Mouse (Mus musculus) lung, adult 2 months (tissue): ENCODE results near the gene Ccdc6.

Experiments
- CTCF ChIP-seq: fragments of 200-500 bp; IDR thresholded peaks from 2 replicates; pipeline ENCODE4 v1.5.1; 2011; ENCODE audit warnings: mild to moderate bottlenecking, low read length, control low read depth; ENCODE audit not compliant: insufficient read depth
- POLR2A ChIP-seq: fragments of 200-500 bp; IDR thresholded peaks from 2 replicates; pipeline ENCODE4 v1.6.1; 2011; ENCODE audit warnings: low read depth, mild to moderate bottlenecking, control low read depth, low read length, borderline replicate concordance; ENCODE audit errors: extremely low read depth

DNA sequence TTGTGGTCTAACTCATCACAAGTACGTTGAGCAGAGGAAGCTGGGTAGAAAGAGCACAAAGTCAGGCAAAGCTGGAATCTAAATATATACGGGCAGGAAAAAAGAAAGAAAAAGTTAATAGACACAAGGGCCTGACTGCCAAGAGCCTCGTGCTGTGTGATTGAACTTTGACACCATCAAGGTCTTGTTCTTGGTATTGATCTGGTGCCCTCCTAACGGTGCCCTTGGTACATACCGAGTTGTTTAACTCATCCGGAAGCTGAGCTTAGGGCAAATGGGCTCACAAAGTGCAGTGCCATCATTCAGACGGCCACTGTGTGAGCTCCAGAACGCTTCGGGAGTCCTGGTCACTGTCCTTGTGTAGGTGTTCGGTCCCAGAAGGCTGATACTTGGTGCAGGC lies 54.2 kb downstream of the Ccdc6 start:
- TF ChIP-seq POLR2A (no peak), CTCF (no peak)
